In genomic region chr4:66169485-66169884, GRCm38 (mm10) we compare ENCODE assay signal across 26 mouse cellular contexts.
A peak's percentile ranks its signal among the peaks of the same experiment; 100 is the strongest.
DNase-seq lines count a peak whose midpoint lies in the region; ATAC-seq and TF ChIP-seq lines count a peak whose summit lies in the region.
"Had no signal": no experiment of that assay in that cellular context is flagged by ENCODE, and none has a peak within 500 bp of the region (broad histone marks: within the 10 kb centered on the region; RNA-seq: fewer than 3 reads in every experiment).

No protein-coding gene starts in this region.

- no peak overlapping the region for H3K4me2 ChIP-seq in midbrain, embryonic 14.5 days (ENCODE audit: low read length)
- H3K4me2 ChIP-seq in midbrain, postnatal 0 days (ENCODE audit: low read depth, low read length, poor library complexity, severe bottlenecking), result no peak overlapping the region
- no peak overlapping the region for H3K4me2 ChIP-seq in hindbrain, embryonic 13.5 days
- H3K4me2 ChIP-seq in midbrain, embryonic 15.5 days, result no peak overlapping the region
- no peak overlapping the region for H3K4me2 ChIP-seq in neural tube, embryonic 15.5 days
- H3K4me2 ChIP-seq: forebrain, embryonic 13.5 days; limb, embryonic 15.5 days; lung, embryonic 15.5 days had no signal

- ATAC-seq in midbrain, embryonic 14.5 days (ENCODE audit: low FRiP score, low TSS enrichment), result peak; percentile 36; the same call in 1 of the 2 replicates
- no peak for ATAC-seq in midbrain, postnatal 0 days (ENCODE audit: low FRiP score)
- peak; percentile 47; the same call in 1 of the 2 replicates for ATAC-seq in hindbrain, embryonic 13.5 days (ENCODE audit: low FRiP score)
- ATAC-seq in midbrain, embryonic 15.5 days (replicated peaks), result 0 out of 2 replicates have a peak, but pooled peaks have one; percentile 18
- peak; percentile 55 for ATAC-seq in neural tube, embryonic 15.5 days (ENCODE audit: low FRiP score)
- ATAC-seq in megakaryocyte, adult 5-6 weeks (ENCODE audit: poor library complexity, severe bottlenecking), result no peak
- ATAC-seq: forebrain, embryonic 13.5 days; intestine, embryonic 16.5 days had no signal

- H3K27me3 ChIP-seq in midbrain, embryonic 14.5 days (ENCODE audit: control insufficient read depth, insufficient read depth, low read length), result no peaks in the 10 kb centered on the region
- H3K27me3 ChIP-seq in midbrain, postnatal 0 days (ENCODE audit: insufficient read depth, low read length), result no peaks in the 10 kb centered on the region
- H3K27me3 ChIP-seq in hindbrain, embryonic 13.5 days, result no peaks in the 10 kb centered on the region
- H3K27me3 ChIP-seq in midbrain, embryonic 15.5 days (replicated peaks), result no peaks in the 10 kb centered on the region
- no peaks in the 10 kb centered on the region for H3K27me3 ChIP-seq in neural tube, embryonic 15.5 days (replicated peaks)
- H3K27me3 ChIP-seq: forebrain, embryonic 13.5 days; limb, embryonic 15.5 days; lung, embryonic 15.5 days had no signal

- 38% methylated on average over 2 of the region's 2 CpGs for WGBS in midbrain, embryonic 14.5 days
- WGBS in midbrain, postnatal 0 days, result 27% methylated on average over 2 of the region's 2 CpGs
- 35% methylated on average over 2 of the region's 2 CpGs for WGBS in hindbrain, embryonic 13.5 days
- 26% methylated on average over 2 of the region's 2 CpGs for WGBS in midbrain, embryonic 15.5 days
- WGBS in neural tube, embryonic 15.5 days, result 17% methylated on average over 2 of the region's 2 CpGs

- TF ChIP-seq CTCF in midbrain, postnatal 0 days (IDR thresholded peaks at IDR 0.05), result no peak

- 0 out of 2 replicates have a peak, but pooled peaks cover 3% of the 10 kb centered on the region for H3K4me1 ChIP-seq in midbrain, embryonic 14.5 days (ENCODE audit: control insufficient read depth, insufficient read depth, low read length)
- peaks cover 4% of the 10 kb centered on the region; the same call in 1 of the 2 replicates for H3K4me1 ChIP-seq in midbrain, postnatal 0 days (ENCODE audit: insufficient read depth, low read length)
- peaks cover 22% of the 10 kb centered on the region for H3K4me1 ChIP-seq in hindbrain, embryonic 13.5 days (replicated peaks)
- peaks cover 9% of the 10 kb centered on the region; the same call in 1 of the 2 replicates for H3K4me1 ChIP-seq in midbrain, embryonic 15.5 days
- peaks cover 10% of the 10 kb centered on the region for H3K4me1 ChIP-seq in neural tube, embryonic 15.5 days
- H3K4me1 ChIP-seq: forebrain, embryonic 13.5 days; limb, embryonic 15.5 days had no signal

- no peak overlapping the region for H3K9ac ChIP-seq in midbrain, embryonic 14.5 days (replicated peaks; ENCODE audit: low read length)
- no peak overlapping the region for H3K9ac ChIP-seq in midbrain, postnatal 0 days (replicated peaks; ENCODE audit: low read length, poor library complexity, severe bottlenecking)
- H3K9ac ChIP-seq in hindbrain, embryonic 13.5 days, result no peak overlapping the region
- H3K9ac ChIP-seq in midbrain, embryonic 15.5 days, result no peak overlapping the region
- no peak overlapping the region for H3K9ac ChIP-seq in neural tube, embryonic 15.5 days (replicated peaks)
- H3K9ac ChIP-seq: forebrain, embryonic 13.5 days; limb, embryonic 15.5 days; liver, embryonic 14.5 days; lung, embryonic 15.5 days had no signal

- no peak overlapping the region for H3K4me3 ChIP-seq in midbrain, embryonic 14.5 days (replicated peaks; ENCODE audit: low read depth, low read length)
- no peak overlapping the region for H3K4me3 ChIP-seq in midbrain, postnatal 0 days (ENCODE audit: low read depth, low read length)
- no peak overlapping the region for H3K4me3 ChIP-seq in hindbrain, embryonic 13.5 days
- H3K4me3 ChIP-seq in midbrain, embryonic 15.5 days, result no peak overlapping the region
- no peak overlapping the region for H3K4me3 ChIP-seq in neural tube, embryonic 15.5 days (replicated peaks)
- H3K4me3 ChIP-seq: forebrain, embryonic 13.5 days; limb, embryonic 10.5 days; limb, embryonic 15.5 days; lung, embryonic 15.5 days had no signal

- no peaks in the 10 kb centered on the region for H3K9me3 ChIP-seq in midbrain, embryonic 14.5 days (ENCODE audit: control insufficient read depth, low read length)
- H3K9me3 ChIP-seq in midbrain, postnatal 0 days (ENCODE audit: low read length), result no peaks in the 10 kb centered on the region
- H3K9me3 ChIP-seq in hindbrain, embryonic 13.5 days, result no peaks in the 10 kb centered on the region
- no peaks in the 10 kb centered on the region for H3K9me3 ChIP-seq in midbrain, embryonic 15.5 days
- no peaks in the 10 kb centered on the region for H3K9me3 ChIP-seq in neural tube, embryonic 15.5 days (replicated peaks)
- H3K9me3 ChIP-seq: forebrain, embryonic 13.5 days; limb, embryonic 10.5 days; limb, embryonic 15.5 days; lung, embryonic 15.5 days had no signal

- H3K27ac ChIP-seq in midbrain, embryonic 14.5 days (replicated peaks; ENCODE audit: low read depth, low read length), result no peak overlapping the region
- H3K27ac ChIP-seq in midbrain, postnatal 0 days (ENCODE audit: low read depth, low read length), result no peak overlapping the region
- H3K27ac ChIP-seq in hindbrain, embryonic 13.5 days, result peak overlapping the region; percentile 63
- H3K27ac ChIP-seq in midbrain, embryonic 15.5 days, result peak overlapping the region; percentile 28; the same call in 1 of the 2 replicates
- H3K27ac ChIP-seq in neural tube, embryonic 15.5 days (replicated peaks), result no peak overlapping the region; the same call in 1 of the 2 replicates
- H3K27ac ChIP-seq: forebrain, embryonic 13.5 days; limb, embryonic 10.5 days; limb, embryonic 15.5 days; liver, embryonic 14.5 days; lung, embryonic 15.5 days; stomach, postnatal 0 days had no signal

- no peaks in the 10 kb centered on the region for H3K36me3 ChIP-seq in midbrain, embryonic 14.5 days (ENCODE audit: control insufficient read depth, insufficient read depth, low read length)
- no peaks in the 10 kb centered on the region for H3K36me3 ChIP-seq in midbrain, postnatal 0 days (ENCODE audit: insufficient read depth, low read length)
- H3K36me3 ChIP-seq in hindbrain, embryonic 13.5 days, result no peaks in the 10 kb centered on the region
- H3K36me3 ChIP-seq in midbrain, embryonic 15.5 days (replicated peaks), result no peaks in the 10 kb centered on the region
- no peaks in the 10 kb centered on the region for H3K36me3 ChIP-seq in neural tube, embryonic 15.5 days
- H3K36me3 ChIP-seq: limb, embryonic 10.5 days; limb, embryonic 15.5 days; lung, embryonic 15.5 days had no signal

- DNase-seq in midbrain, embryonic 14.5 days, result peak; percentile 10
- no peak for DNase-seq in midbrain, postnatal 0 days (ENCODE audit: low spot score)
- DNase-seq in spleen, postnatal 36 days (ENCODE audit: low spot score in 2 of 2), result no peak
- DNase-seq: adrenal gland, adult 8-10 months; cerebellum, adult 8-10 months; cerebellum, postnatal 25 days; gastrocnemius, postnatal 10 days; heart, postnatal 14 days; kidney, adult 9 months; kidney, postnatal 10 days; layer of hippocampus, adult 9-11 months; right cerebral cortex, adult 18-20 months; spleen, adult 18-20 months; thymus, adult 18-20 months; thymus, postnatal 25 days had no signal

Comparison
In these comparisons a context has a peak if more than half of its experiments do, and no peak if none do; other contexts are left out.
1. ATAC-seq: peak in midbrain, embryonic 14.5 days (single experiment), hindbrain, embryonic 13.5 days (single experiment), midbrain, embryonic 15.5 days (single experiment) and neural tube, embryonic 15.5 days (single experiment); none in midbrain, postnatal 0 days (single experiment) and megakaryocyte, adult 5-6 weeks (single experiment).
2. H3K27ac ChIP-seq: peak in hindbrain, embryonic 13.5 days (single experiment) and midbrain, embryonic 15.5 days (single experiment); none in midbrain, embryonic 14.5 days (single experiment), midbrain, postnatal 0 days (single experiment) and neural tube, embryonic 15.5 days (single experiment).